Mouse (Mus musculus): Measurements from ENCODE around the gene Sorl1. TPM values are rescaled to one million over a fixed set of nuclear protein-coding genes. Genes with fewer than 3 reads are reported as not detected.

Gene Sorl1
- total RNA-seq, 1 experiment, result 24.1 TPM

GRCm38 (mm10) chr9:42055378-42055777 is 68.7 kb downstream of the Sorl1 start:
- H3K9me3 ChIP-seq (ENCODE audit: control insufficient read depth, insufficient read depth, low read depth, low read length), result no peaks in the 10 kb centered on the region
- in situ Hi-C loops (cut with MboI; ENCODE audit: low sequenced_read_pairs in 2 of 2, unreplicated experiment in 2 of 2), result no loop called here
- TF ChIP-seq ZNF384 (IDR thresholded peaks at IDR 0.05; ENCODE audit: low read depth, low read length) (no peak), ZC3H11A (IDR thresholded peaks at IDR 0.05; ENCODE audit: borderline replicate concordance, low read depth, low read length) (no peak), MAFK (IDR thresholded peaks at IDR 0.05; ENCODE audit: insufficient read depth, low read depth, low read length) (no peak), CHD2 (IDR thresholded peaks at IDR 0.05; ENCODE audit: low read depth, low read length) (no peak), HCFC1 (IDR thresholded peaks at IDR 0.05; ENCODE audit: borderline replicate concordance, insufficient read depth, low read length) (no peak)
- no peak for DNase-seq (ENCODE audit: low read depth, low spot score)
- H3K4me3 ChIP-seq (ENCODE audit: insufficient read depth in 1 of 2, low read depth in 1 of 2, low read length in 2 of 2, poor library complexity in 1 of 2, severe bottlenecking in 1 of 2), result no peak overlapping the region
- H3K4me1 ChIP-seq (ENCODE audit: control insufficient read depth in 2 of 2, insufficient read depth in 2 of 2, low read length in 2 of 2, poor library complexity in 1 of 2), result peaks cover 0 to 11% of the 10 kb centered on the region in 2 experiments; a peak in 2 of 4 replicates
- no peak overlapping the region for H3K9ac ChIP-seq (ENCODE audit: insufficient read depth, low read depth, low read length, poor library complexity, severe bottlenecking)
- H3K27ac ChIP-seq (ENCODE audit: insufficient read depth, low read depth, low read length, poor library complexity, severe bottlenecking), result no peak overlapping the region
- H3K36me3 ChIP-seq (ENCODE audit: control insufficient read depth, insufficient read depth, low read length, poor library complexity, severe bottlenecking), result peaks cover 6% of the 10 kb centered on the region; the same call in 1 of the 2 replicates

DNA sequence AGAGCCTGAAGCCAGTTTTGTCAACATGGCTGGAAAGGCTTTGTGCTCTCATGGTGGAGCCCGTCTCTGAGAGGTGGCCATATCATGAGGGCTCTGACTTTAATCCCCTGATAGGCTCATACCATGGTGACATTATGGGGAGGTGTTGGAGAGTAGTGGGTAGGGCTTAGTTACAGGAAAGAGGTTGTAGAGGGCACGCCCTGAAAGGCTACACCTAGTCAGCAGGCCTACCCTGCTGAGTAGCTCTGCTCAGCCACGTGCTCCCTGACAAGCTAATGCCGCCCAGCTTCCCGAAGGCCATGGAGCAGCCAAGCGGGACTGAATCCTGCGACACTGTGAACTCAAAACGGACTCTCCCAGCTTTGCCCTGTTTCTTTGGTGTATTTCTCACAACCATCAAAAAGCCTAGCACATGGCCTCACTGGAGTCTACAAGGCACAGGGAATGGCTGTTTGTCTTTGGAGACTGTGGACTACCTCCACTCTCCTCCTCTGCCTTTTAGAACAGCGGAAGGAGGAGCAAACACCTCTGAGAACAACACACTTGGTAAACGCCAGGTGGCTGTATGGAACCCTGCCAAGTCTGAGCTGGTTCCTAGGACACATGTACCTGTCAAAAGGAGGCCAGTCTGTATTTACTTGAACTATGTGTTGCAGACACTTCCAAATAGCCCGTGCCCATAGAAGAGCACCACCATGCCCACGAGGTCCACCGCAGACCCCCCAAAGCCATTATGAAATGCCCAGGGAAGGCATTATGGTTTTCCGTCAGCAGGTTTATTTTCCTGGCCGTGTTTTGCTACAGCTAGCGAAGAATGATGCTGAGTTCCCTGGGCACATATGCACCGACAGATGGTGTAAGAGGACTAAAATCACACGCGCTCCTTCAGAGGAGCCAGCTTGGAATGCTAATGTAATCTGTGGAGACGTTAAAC is 69.5 kb downstream of the Sorl1 start:
- peak; percentile 20 for DNase-seq (ENCODE audit: low read depth, low spot score)
- H3K9ac ChIP-seq (ENCODE audit: insufficient read depth, low read depth, low read length, poor library complexity, severe bottlenecking), result no peak overlapping the region
- no peak overlapping the region for H3K4me3 ChIP-seq (ENCODE audit: insufficient read depth in 1 of 2, low read depth in 1 of 2, low read length in 2 of 2, poor library complexity in 1 of 2, severe bottlenecking in 1 of 2)

GRCm38 (mm10) chr9:42053591-42054190 is 70.4 kb downstream of the Sorl1 start:
- in situ Hi-C loops (cut with MboI; ENCODE audit: low sequenced_read_pairs in 2 of 2, unreplicated experiment in 2 of 2), result no loop called here
- H3K27ac ChIP-seq (ENCODE audit: insufficient read depth, low read depth, low read length, poor library complexity, severe bottlenecking), result no peak overlapping the region
- no peak for DNase-seq (ENCODE audit: low read depth, low spot score)

More for the DNA sequence above, 69.5 kb downstream of the Sorl1 start:
- H3K36me3 ChIP-seq (ENCODE audit: control insufficient read depth, insufficient read depth, low read length, poor library complexity, severe bottlenecking), result peaks cover 6% of the 10 kb centered on the region; the same call in 1 of the 2 replicates
- in situ Hi-C loops (cut with MboI; ENCODE audit: low sequenced_read_pairs in 2 of 2, unreplicated experiment in 2 of 2), result no loop called here
- TF ChIP-seq CHD2 (IDR thresholded peaks at IDR 0.05; ENCODE audit: low read depth, low read length) (no peak), ZC3H11A (IDR thresholded peaks at IDR 0.05; ENCODE audit: borderline replicate concordance, low read depth, low read length) (no peak), HCFC1 (IDR thresholded peaks at IDR 0.05; ENCODE audit: borderline replicate concordance, insufficient read depth, low read length) (no peak), MAFK (IDR thresholded peaks at IDR 0.05; ENCODE audit: insufficient read depth, low read depth, low read length) (no peak), ZNF384 (IDR thresholded peaks at IDR 0.05; ENCODE audit: low read depth, low read length) (no peak)
- no peak overlapping the region for H3K27ac ChIP-seq (ENCODE audit: insufficient read depth, low read depth, low read length, poor library complexity, severe bottlenecking)
- peaks cover 0 to 11% of the 10 kb centered on the region in 2 experiments; a peak in 2 of 4 replicates for H3K4me1 ChIP-seq (ENCODE audit: control insufficient read depth in 2 of 2, insufficient read depth in 2 of 2, low read length in 2 of 2, poor library complexity in 1 of 2)
- no peaks in the 10 kb centered on the region for H3K9me3 ChIP-seq (ENCODE audit: control insufficient read depth, insufficient read depth, low read depth, low read length)

GRCm38 (mm10) chr9:42052713-42053356 is 71.3 kb downstream of the Sorl1 start:
- no peak for DNase-seq (ENCODE audit: low read depth, low spot score)
- in situ Hi-C loops (cut with MboI; ENCODE audit: low sequenced_read_pairs in 2 of 2, unreplicated experiment in 2 of 2), result no loop called here
- Histone ChIP-seq H3K4me3 (ENCODE audit: insufficient read depth in 1 of 2, low read depth in 1 of 2, low read length in 2 of 2, poor library complexity in 1 of 2, severe bottlenecking in 1 of 2) (no peak overlapping the region), H3K9ac (ENCODE audit: insufficient read depth, low read depth, low read length, poor library complexity, severe bottlenecking) (no peak overlapping the region), H3K4me1 (ENCODE audit: control insufficient read depth in 2 of 2, insufficient read depth in 2 of 2, low read length in 2 of 2, poor library complexity in 1 of 2) (peaks cover 0 to 11% of the 10 kb centered on the region in 2 experiments; a peak in 2 of 4 replicates), H3K9me3 (ENCODE audit: control insufficient read depth, insufficient read depth, low read depth, low read length) (no peaks in the 10 kb centered on the region), H3K36me3 (ENCODE audit: control insufficient read depth, insufficient read depth, low read length, poor library complexity, severe bottlenecking) (peaks cover 6% of the 10 kb centered on the region; the same call in 1 of the 2 replicates), H3K27ac (ENCODE audit: insufficient read depth, low read depth, low read length, poor library complexity, severe bottlenecking) (no peak overlapping the region)
- no peak for TF ChIP-seq CHD2 (IDR thresholded peaks at IDR 0.05; ENCODE audit: low read depth, low read length)
- no peak for TF ChIP-seq MAFK (IDR thresholded peaks at IDR 0.05; ENCODE audit: insufficient read depth, low read depth, low read length)
- TF ChIP-seq HCFC1 (IDR thresholded peaks at IDR 0.05; ENCODE audit: borderline replicate concordance, insufficient read depth, low read length), result no peak
- no peak for TF ChIP-seq ZC3H11A (IDR thresholded peaks at IDR 0.05; ENCODE audit: borderline replicate concordance, low read depth, low read length)
- TF ChIP-seq ZNF384 (IDR thresholded peaks at IDR 0.05; ENCODE audit: low read depth, low read length), result no peak

More at GRCm38 (mm10) chr9:42053591-42054190, 70.4 kb downstream of the Sorl1 start:
- H3K4me3 ChIP-seq (ENCODE audit: insufficient read depth in 1 of 2, low read depth in 1 of 2, low read length in 2 of 2, poor library complexity in 1 of 2, severe bottlenecking in 1 of 2), result no peak overlapping the region
- no peak overlapping the region for H3K9ac ChIP-seq (ENCODE audit: insufficient read depth, low read depth, low read length, poor library complexity, severe bottlenecking)
- peaks cover 6% of the 10 kb centered on the region; the same call in 1 of the 2 replicates for H3K36me3 ChIP-seq (ENCODE audit: control insufficient read depth, insufficient read depth, low read length, poor library complexity, severe bottlenecking)
- TF ChIP-seq HCFC1 (IDR thresholded peaks at IDR 0.05; ENCODE audit: borderline replicate concordance, insufficient read depth, low read length) (no peak), ZNF384 (IDR thresholded peaks at IDR 0.05; ENCODE audit: low read depth, low read length) (no peak), MAFK (IDR thresholded peaks at IDR 0.05; ENCODE audit: insufficient read depth, low read depth, low read length) (no peak), ZC3H11A (IDR thresholded peaks at IDR 0.05; ENCODE audit: borderline replicate concordance, low read depth, low read length) (no peak), CHD2 (IDR thresholded peaks at IDR 0.05; ENCODE audit: low read depth, low read length) (no peak)
- no peaks in the 10 kb centered on the region for H3K9me3 ChIP-seq (ENCODE audit: control insufficient read depth, insufficient read depth, low read depth, low read length)
- peaks cover 0 to 11% of the 10 kb centered on the region in 2 experiments; a peak in 2 of 4 replicates for H3K4me1 ChIP-seq (ENCODE audit: control insufficient read depth in 2 of 2, insufficient read depth in 2 of 2, low read length in 2 of 2, poor library complexity in 1 of 2)
